Comparison of ENCODE assay signal across 10 mouse cellular contexts in the genomic region with DNA sequence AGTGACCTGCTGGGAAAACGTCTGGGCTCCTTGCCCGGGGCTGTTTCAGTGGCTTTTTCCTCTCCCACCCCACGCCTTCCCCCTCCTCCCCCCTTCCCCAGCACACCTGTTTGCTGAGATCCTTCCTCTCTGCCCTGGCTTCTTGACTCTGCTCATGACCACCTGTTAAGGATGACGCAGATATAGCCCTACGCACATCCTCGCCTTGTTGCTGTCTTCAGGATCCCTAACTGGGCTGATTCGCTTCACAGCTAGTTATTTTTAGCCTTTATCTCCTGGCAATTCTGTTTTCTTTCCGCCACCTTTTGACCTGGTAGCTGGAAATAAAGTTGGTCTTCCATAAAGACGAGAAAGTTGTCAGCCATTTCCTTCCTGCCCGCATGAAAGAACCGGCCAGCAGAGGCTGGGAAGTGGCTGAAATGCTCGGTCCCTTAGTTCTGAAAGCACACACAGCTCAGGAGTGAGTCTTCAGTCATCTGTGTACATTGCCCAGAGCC.
DNase-seq lines count a peak whose midpoint lies in the region.
"Had no signal": no experiment of that assay in that cellular context is flagged by ENCODE, and none has a peak within 500 bp of the region (broad histone marks: within the 10 kb centered on the region; RNA-seq: fewer than 3 reads in every experiment).

No protein-coding gene starts in this region.

- intact Hi-C loops in heart, postnatal 10 days (cut with DNase I), result no loop called here
- intact Hi-C loops in left cerebral cortex, postnatal 14 days (cut with DNase I), result no loop called here

- peak; percentile 94 for DNase-seq in heart, adult 11 months
- DNase-seq in heart, adult 8-10 months (ENCODE audit: low spot score), result no peak
- DNase-seq in adrenal gland, postnatal 36 days, result peak; percentile 15 to 37
- DNase-seq in heart, postnatal 10 days, result peak; percentile 23 to 24
- peak; percentile 45 to 66 for DNase-seq in kidney, postnatal 25 days
- DNase-seq in left cerebral cortex, postnatal 14 days (ENCODE audit: low spot score in 2 of 2), result no peak
- no peak for DNase-seq in urinary bladder, adult 2 months (ENCODE audit: low spot score)
- DNase-seq in c-Kit-positive CD71-positive TER-119-positive erythroid progenitor cells, embryonic 14.5 days (ENCODE audit: low spot score), result no peak
- DNase-seq: cerebellum, adult 11 months; lung, adult 2 months had no signal

Comparison
In these comparisons a context has a peak if more than half of its experiments do, and no peak if none do; other contexts are left out.
1. DNase-seq: peak in heart, adult 11 months (single experiment), adrenal gland, postnatal 36 days (2 of 2), heart, postnatal 10 days (2 of 2) and kidney, postnatal 25 days (2 of 2); none in heart, adult 8-10 months (single experiment), left cerebral cortex, postnatal 14 days (0 of 2), urinary bladder, adult 2 months (single experiment) and c-Kit-positive CD71-positive TER-119-positive erythroid progenitor cells, embryonic 14.5 days (single experiment).